Mouse (Mus musculus): ENCODE data around the gene Tymp. TPM values are rescaled to one million over a fixed set of nuclear protein-coding genes. Genes with fewer than 3 reads are reported as not detected.

Tymp gene
- polyA plus RNA-seq, 1 experiment from 2014 or later = 3.6 TPM

GRCm38 (mm10) chr15:89326441-89326840 lies 50.4 kb downstream of the Tymp start:
- TF ChIP-seq CTCF (IDR thresholded peaks at IDR 0.05; ENCODE audit: low read depth) = no peak
- Histone ChIP-seq H3K27me3 (replicated peaks; ENCODE audit: control insufficient read depth, insufficient read depth, low read length) (0 out of 2 replicates have a peak, but pooled peaks cover 4% of the 10 kb centered on the region), H3K27ac (ENCODE audit: low read depth, low read length) (no peak overlapping the region), H3K4me1 (replicated peaks; ENCODE audit: control insufficient read depth, insufficient read depth, low read length) (no peaks in the 10 kb centered on the region; the same call in 1 of the 2 replicates), H3K36me3 (ENCODE audit: control insufficient read depth, insufficient read depth) (no peaks in the 10 kb centered on the region), H3K4me2 (replicated peaks; ENCODE audit: low read depth) (no peak overlapping the region), H3K4me3 (ENCODE audit: low read depth, low read length) (no peak overlapping the region), H3K9me3 (ENCODE audit: control insufficient read depth) (no peaks in the 10 kb centered on the region), H3K9ac (ENCODE audit: low read depth, low read length) (no peak overlapping the region)
- 54% methylated on average over 5 of the region's 5 CpGs for WGBS
- ATAC-seq = no peak

GRCm38 (mm10) chr15:89323656-89324055 lies 53.2 kb downstream of the Tymp start:
- 87% methylated on average over 4 of the region's 4 CpGs for WGBS

GRCm38 (mm10) chr15:89322670-89323522 lies 53.9 kb downstream of the Tymp start, which contains the start of gene Adm2:
TSS of gene Adm2 (plus strand) at chr15:89322720.
- 8% methylated on average over 26 of the region's 26 CpGs for WGBS
- 0 out of 2 replicates have a peak, but pooled peaks have one; percentile 25 for ATAC-seq
- H3K4me2 ChIP-seq (replicated peaks; ENCODE audit: low read depth) = peak within 1 kb of the TSS; percentile 60
- no peak within 1 kb of the TSS for H3K27ac ChIP-seq (ENCODE audit: low read depth, low read length)
- no peaks in the 10 kb centered on the region for H3K9me3 ChIP-seq (ENCODE audit: control insufficient read depth)
- H3K36me3 ChIP-seq (ENCODE audit: control insufficient read depth, insufficient read depth) = no peaks in the 10 kb centered on the region
- H3K27me3 ChIP-seq (replicated peaks; ENCODE audit: control insufficient read depth, insufficient read depth, low read length) = 0 out of 2 replicates have a peak, but pooled peaks cover 4% of the 10 kb centered on the region
- H3K4me3 ChIP-seq (ENCODE audit: low read depth, low read length) = peak within 1 kb of the TSS; percentile 28
- TF ChIP-seq CTCF (IDR thresholded peaks at IDR 0.05; ENCODE audit: low read depth) = no peak
- H3K9ac ChIP-seq (ENCODE audit: low read depth, low read length) = no peak within 1 kb of the TSS
- no peaks in the 10 kb centered on the region; the same call in 1 of the 2 replicates for H3K4me1 ChIP-seq (replicated peaks; ENCODE audit: control insufficient read depth, insufficient read depth, low read length)

More at GRCm38 (mm10) chr15:89323656-89324055, 53.2 kb downstream of the Tymp start:
- Histone ChIP-seq H3K27me3 (replicated peaks; ENCODE audit: control insufficient read depth, insufficient read depth, low read length) (0 out of 2 replicates have a peak, but pooled peaks cover 4% of the 10 kb centered on the region), H3K9me3 (ENCODE audit: control insufficient read depth) (no peaks in the 10 kb centered on the region), H3K4me3 (ENCODE audit: low read depth, low read length) (no peak overlapping the region), H3K4me2 (replicated peaks; ENCODE audit: low read depth) (no peak overlapping the region), H3K36me3 (ENCODE audit: control insufficient read depth, insufficient read depth) (no peaks in the 10 kb centered on the region), H3K27ac (ENCODE audit: low read depth, low read length) (no peak overlapping the region), H3K9ac (ENCODE audit: low read depth, low read length) (no peak overlapping the region), H3K4me1 (replicated peaks; ENCODE audit: control insufficient read depth, insufficient read depth, low read length) (no peaks in the 10 kb centered on the region; the same call in 1 of the 2 replicates)
- TF ChIP-seq CTCF (IDR thresholded peaks at IDR 0.05; ENCODE audit: low read depth) = no peak
- no peak for ATAC-seq

Other genes starting within 250 kb of the Tymp start
- gene Hdac10, start 248.3 kb downstream of the Tymp start, polyA plus RNA-seq (2015; fragmentation: Nextera tagmentation; extraction: Ambion mirVana) = 7.6 and 8.6 TPM in 2 replicates
- 2.3 and 2.7 TPM in 2 replicates for gene Mapk12, start 236.3 kb downstream of the Tymp start, polyA plus RNA-seq (2015; fragmentation: Nextera tagmentation; extraction: Ambion mirVana)
- 1.6 and 1.9 TPM in 2 replicates for gene Mapk11, start 227.4 kb downstream of the Tymp start, polyA plus RNA-seq (2015; fragmentation: Nextera tagmentation; extraction: Ambion mirVana)
- 71.5 and 74.0 TPM in 2 replicates for gene Plxnb2, start 196.3 kb downstream of the Tymp start, polyA plus RNA-seq (2015; fragmentation: Nextera tagmentation; extraction: Ambion mirVana)
- gene Dennd6b, start 180.5 kb downstream of the Tymp start, polyA plus RNA-seq (2015; fragmentation: Nextera tagmentation; extraction: Ambion mirVana) = 3.2 and 3.4 TPM in 2 replicates
- 17.7 and 21.3 TPM in 2 replicates for gene Ppp6r2, start 165.5 kb downstream of the Tymp start, polyA plus RNA-seq (2015; fragmentation: Nextera tagmentation; extraction: Ambion mirVana)
- 22.2 and 24.2 TPM in 2 replicates for gene Sbf1, start 61.7 kb downstream of the Tymp start, polyA plus RNA-seq (2015; fragmentation: Nextera tagmentation; extraction: Ambion mirVana)
- gene Adm2, start 54.3 kb downstream of the Tymp start, polyA plus RNA-seq (2015; fragmentation: Nextera tagmentation; extraction: Ambion mirVana) = 0.14 TPM in 1 of 2 replicates, not detected in the other
- gene Miox, start 42.6 kb downstream of the Tymp start, polyA plus RNA-seq (2015; fragmentation: Nextera tagmentation; extraction: Ambion mirVana) = not detected in 2 replicates
- gene Lmf2, start 21.4 kb downstream of the Tymp start, polyA plus RNA-seq (2015; fragmentation: Nextera tagmentation; extraction: Ambion mirVana) = 19.1 and 20.5 TPM in 2 replicates
- gene Ncaph2, start 21.3 kb downstream of the Tymp start, polyA plus RNA-seq (2015; fragmentation: Nextera tagmentation; extraction: Ambion mirVana) = 55.2 and 65.2 TPM in 2 replicates
- 14.6 and 18.0 TPM in 2 replicates for gene Sco2, start 3.2 kb downstream of the Tymp start, polyA plus RNA-seq (2015; fragmentation: Nextera tagmentation; extraction: Ambion mirVana)
- gene Odf3b, start 2.2 kb upstream of the Tymp start, polyA plus RNA-seq (2015; fragmentation: Nextera tagmentation; extraction: Ambion mirVana) = 2.1 and 3.2 TPM in 2 replicates
- gene Klhdc7b, start 7.9 kb upstream of the Tymp start, polyA plus RNA-seq (2015; fragmentation: Nextera tagmentation; extraction: Ambion mirVana) = not detected in 2 replicates
- gene Syce3, start 33.5 kb upstream of the Tymp start, polyA plus RNA-seq (2015; fragmentation: Nextera tagmentation; extraction: Ambion mirVana) = 3.4 and 5.0 TPM in 2 replicates
- 0.43 and 0.46 TPM in 2 replicates for gene Cpt1b, start 48.8 kb upstream of the Tymp start, polyA plus RNA-seq (2015; fragmentation: Nextera tagmentation; extraction: Ambion mirVana)
- 1.1 and 1.3 TPM in 2 replicates for gene C730034F03Rik, start 52.5 kb upstream of the Tymp start, polyA plus RNA-seq (2015; fragmentation: Nextera tagmentation; extraction: Ambion mirVana)
- not detected in 2 replicates for gene Gm44502, start 52.7 kb upstream of the Tymp start, polyA plus RNA-seq (2015; fragmentation: Nextera tagmentation; extraction: Ambion mirVana)
- gene Chkb, start 52.9 kb upstream of the Tymp start, polyA plus RNA-seq (2015; fragmentation: Nextera tagmentation; extraction: Ambion mirVana) = 85.8 and 92.3 TPM in 2 replicates
- 1.9 and 2.0 TPM in 2 replicates for gene Mapk8ip2, start 76.9 kb upstream of the Tymp start, polyA plus RNA-seq (2015; fragmentation: Nextera tagmentation; extraction: Ambion mirVana)
- 32.0 and 36.2 TPM in 2 replicates for gene Arsa, start 100.4 kb upstream of the Tymp start, polyA plus RNA-seq (2015; fragmentation: Nextera tagmentation; extraction: Ambion mirVana)
- gene Shank3, start 122.6 kb upstream of the Tymp start, polyA plus RNA-seq (2015; fragmentation: Nextera tagmentation; extraction: Ambion mirVana) = 0.51 and 0.73 TPM in 2 replicates
- 0.10 and 0.14 TPM in 2 replicates for gene Acr, start 191.3 kb upstream of the Tymp start, polyA plus RNA-seq (2015; fragmentation: Nextera tagmentation; extraction: Ambion mirVana)
- gene Rabl2, start 214.9 kb upstream of the Tymp start, polyA plus RNA-seq (2015; fragmentation: Nextera tagmentation; extraction: Ambion mirVana) = 7.1 and 7.6 TPM in 2 replicates